Mouse (Mus musculus): ENCODE measurements around the gene Tmprss11d. TPM values are rescaled to one million over a fixed set of nuclear protein-coding genes. Genes with fewer than 3 reads are reported as not detected.
"Not testable (repeated sequence)": the region's sequence is repeated elsewhere in the genome, so short reads cannot be mapped to it uniquely, and the experiment has no call there.

The Tmprss11d gene
- not detected in 2 replicates for polyA plus RNA-seq (2015; fragmentation: Nextera tagmentation; extraction: Ambion mirVana)

DNA sequence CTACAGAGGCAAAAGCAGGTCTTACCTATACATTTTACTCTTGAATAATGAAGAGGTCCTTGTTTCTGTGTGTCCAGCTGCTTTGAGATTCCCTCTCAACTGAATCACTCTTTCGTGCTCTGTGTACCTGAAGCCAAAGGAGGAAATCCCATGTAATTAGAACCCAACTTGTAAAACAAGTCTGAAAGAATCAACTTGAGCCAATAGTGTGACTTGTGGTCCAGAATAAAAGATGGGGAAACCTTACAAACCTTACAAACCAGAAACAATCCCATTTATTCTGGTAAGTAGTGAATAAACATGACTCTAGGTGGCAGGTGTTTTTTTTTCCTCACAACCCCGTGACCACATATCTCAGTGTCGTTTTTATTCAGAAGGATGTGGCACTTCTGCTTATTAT is at the start of gene Tmprss11d:
Gene Tmprss11d, minus strand, starts transcription at position 101 of the 400 bp plus-strand sequence.
- H3K9me3 ChIP-seq, result no peaks in the 10 kb centered on the region
- H3K4me2 ChIP-seq, result no peak within 1 kb of the TSS
- H3K9ac ChIP-seq, result no peak within 1 kb of the TSS
- H3K4me1 ChIP-seq (replicated peaks), result no peaks in the 10 kb centered on the region
- H3K36me3 ChIP-seq, result no peaks in the 10 kb centered on the region
- no peak for ATAC-seq (ENCODE audit: low read depth)
- no peak within 1 kb of the TSS for H3K27ac ChIP-seq (replicated peaks)
- no peaks in the 10 kb centered on the region for H3K27me3 ChIP-seq
- 74% methylated on average over 3 of the region's 3 CpGs for WGBS
- no peak within 1 kb of the TSS for H3K4me3 ChIP-seq

DNA sequence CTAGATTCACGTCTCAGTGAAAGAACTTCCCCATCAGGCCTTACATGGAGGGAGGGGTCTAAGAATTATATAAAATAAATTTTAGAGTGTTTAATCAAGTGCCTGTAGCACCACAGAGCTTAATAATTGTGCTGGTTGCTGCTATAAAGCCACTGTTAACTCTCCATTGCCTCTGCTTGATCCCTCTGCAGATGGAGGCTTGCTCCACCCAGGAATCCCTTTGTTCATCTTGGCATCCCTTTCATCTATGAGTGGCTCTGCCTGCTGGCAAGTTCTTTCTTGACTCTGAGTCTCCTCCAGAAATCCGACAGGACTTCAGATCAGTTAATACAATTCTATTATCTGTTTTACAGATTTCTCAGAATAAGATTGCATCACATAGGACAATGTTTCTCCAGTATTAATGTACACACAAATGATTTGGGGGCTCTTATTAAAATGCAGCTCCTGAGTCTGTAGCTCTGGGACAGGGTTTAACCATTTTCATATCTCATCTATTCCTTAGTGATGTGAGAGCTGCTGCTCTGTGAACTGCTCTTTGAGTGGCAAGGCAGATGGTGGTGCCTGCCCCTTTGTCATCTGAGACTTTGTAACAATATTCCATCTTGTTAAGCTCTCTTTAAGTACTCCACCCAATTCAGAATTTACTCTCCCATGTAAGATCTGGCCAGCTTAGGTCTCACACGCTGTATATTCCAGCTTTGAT is 48.3 kb upstream of the Tmprss11d start:
- Histone ChIP-seq H3K27me3 (no peaks in the 10 kb centered on the region), H3K9ac (no peak overlapping the region), H3K9me3 (no peaks in the 10 kb centered on the region), H3K4me1 (replicated peaks) (no peaks in the 10 kb centered on the region), H3K27ac (replicated peaks) (no peak overlapping the region), H3K36me3 (no peaks in the 10 kb centered on the region), H3K4me3 (no peak overlapping the region), H3K4me2 (no peak overlapping the region)
- no peak for ATAC-seq (ENCODE audit: low read depth)
- 48% methylated on average over 3 of the region's 3 CpGs for WGBS

DNA sequence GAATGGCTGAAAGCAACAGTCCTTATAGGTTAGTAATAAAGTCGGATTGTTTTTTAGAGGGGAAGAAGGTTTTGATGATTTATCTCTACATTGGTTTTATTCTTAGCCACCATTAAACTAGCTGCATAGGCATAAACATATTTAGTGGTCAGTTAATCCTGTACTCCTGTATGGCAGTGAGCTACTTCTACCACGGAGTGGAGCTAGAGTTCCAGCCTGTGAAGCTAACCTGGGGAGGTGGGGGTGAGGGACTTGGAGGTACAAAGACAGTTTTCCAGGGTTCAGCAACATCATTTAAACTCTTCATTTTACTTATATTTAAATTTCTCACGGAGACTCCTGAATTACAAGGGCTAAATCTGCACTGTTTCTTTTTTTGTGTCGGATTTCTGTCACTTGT is 46.3 kb upstream of the Tmprss11d start:
- no peak overlapping the region for H3K4me3 ChIP-seq
- H3K27ac ChIP-seq (replicated peaks), result no peak overlapping the region
- no peaks in the 10 kb centered on the region for H3K36me3 ChIP-seq
- no peaks in the 10 kb centered on the region for H3K27me3 ChIP-seq
- no peaks in the 10 kb centered on the region for H3K9me3 ChIP-seq
- H3K4me1 ChIP-seq (replicated peaks), result no peaks in the 10 kb centered on the region
- H3K9ac ChIP-seq, result no peak overlapping the region
- ATAC-seq (ENCODE audit: low read depth), result no peak
- no peak overlapping the region for H3K4me2 ChIP-seq
- 19% methylated on average over 4 of the region's 4 CpGs for WGBS

DNA sequence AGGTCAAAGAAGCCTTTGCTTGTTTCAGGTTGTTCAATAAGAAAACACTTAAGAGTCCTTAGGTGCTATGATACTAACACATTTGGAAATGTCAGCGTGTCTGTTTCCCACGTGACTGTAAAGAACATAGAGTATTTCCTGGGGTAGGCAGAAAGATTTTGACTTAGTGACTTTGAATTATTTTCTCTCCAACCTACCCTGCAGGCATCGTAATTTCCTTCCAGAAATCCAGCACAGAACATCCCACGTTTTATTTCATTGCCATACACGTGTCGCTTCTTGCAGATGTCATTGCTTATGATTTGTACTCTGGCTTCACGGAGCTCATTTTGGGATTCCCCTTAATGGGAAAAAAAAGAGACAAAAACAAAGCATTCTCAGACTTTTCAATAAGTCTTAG is 41.1 kb upstream of the Tmprss11d start:
- Histone ChIP-seq H3K9me3 (no peaks in the 10 kb centered on the region), H3K9ac (no peak overlapping the region), H3K4me1 (replicated peaks) (no peaks in the 10 kb centered on the region), H3K27me3 (no peaks in the 10 kb centered on the region), H3K27ac (replicated peaks) (no peak overlapping the region), H3K36me3 (no peaks in the 10 kb centered on the region), H3K4me3 (no peak overlapping the region), H3K4me2 (no peak overlapping the region)
- 70% methylated on average over 7 of the region's 7 CpGs for WGBS
- no peak for ATAC-seq (ENCODE audit: low read depth)

DNA sequence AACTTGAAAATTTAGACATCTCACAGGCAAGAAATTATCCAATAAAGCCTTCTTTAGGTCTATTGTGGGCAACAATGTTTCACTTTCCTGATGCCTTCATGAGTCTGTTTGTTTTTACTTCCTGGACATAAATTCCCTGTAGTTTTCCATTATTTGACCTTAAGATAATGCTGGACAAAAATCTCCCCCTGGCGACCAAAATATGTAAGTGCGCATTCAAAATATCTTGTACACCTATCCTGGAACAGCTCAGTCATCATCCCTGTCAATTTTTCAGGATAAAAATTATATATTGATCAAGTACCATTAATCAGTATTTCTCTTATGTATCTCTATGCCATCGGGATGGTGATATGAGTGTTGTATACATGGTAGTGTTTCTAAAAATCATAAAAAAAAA is 37.6 kb upstream of the Tmprss11d start:
- Histone ChIP-seq H3K4me1 (replicated peaks) (no peaks in the 10 kb centered on the region), H3K27me3 (no peaks in the 10 kb centered on the region), H3K9me3 (no peaks in the 10 kb centered on the region), H3K9ac (no peak overlapping the region), H3K4me3 (no peak overlapping the region), H3K36me3 (no peaks in the 10 kb centered on the region), H3K4me2 (no peak overlapping the region), H3K27ac (replicated peaks) (no peak overlapping the region)
- 39% methylated on average over 3 of the region's 3 CpGs for WGBS
- no peak for ATAC-seq (ENCODE audit: low read depth)

DNA sequence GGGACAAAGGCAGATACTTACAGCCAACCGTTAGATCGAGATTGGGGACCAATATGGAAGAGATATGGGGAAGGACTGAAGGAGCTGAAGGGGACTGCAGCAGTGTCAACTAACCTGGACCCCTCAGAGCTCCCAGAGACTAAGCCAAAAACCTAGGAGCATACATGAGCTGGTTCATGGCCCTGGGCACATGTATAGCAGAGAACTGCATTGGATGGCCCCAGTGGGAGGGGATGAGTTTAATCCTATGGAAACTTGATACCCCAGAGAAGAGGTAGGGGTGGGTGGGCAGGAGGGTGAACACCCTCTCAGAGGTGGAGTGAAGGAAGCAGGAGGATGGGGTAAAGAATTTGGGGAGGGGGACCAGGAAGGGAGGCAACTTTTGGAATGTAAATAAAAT is 34.7 kb upstream of the Tmprss11d start:
- Histone ChIP-seq H3K4me1 (replicated peaks) (no peaks in the 10 kb centered on the region), H3K36me3 (no peaks in the 10 kb centered on the region), H3K9me3 (no peaks in the 10 kb centered on the region), H3K27ac (replicated peaks) (no peak overlapping the region), H3K27me3 (no peaks in the 10 kb centered on the region), H3K4me2 (no peak overlapping the region), H3K9ac (no peak overlapping the region), H3K4me3 (no peak overlapping the region)
- WGBS, result 76% methylated on average over 2 of the region's 2 CpGs
- ATAC-seq (ENCODE audit: low read depth), result no peak

DNA sequence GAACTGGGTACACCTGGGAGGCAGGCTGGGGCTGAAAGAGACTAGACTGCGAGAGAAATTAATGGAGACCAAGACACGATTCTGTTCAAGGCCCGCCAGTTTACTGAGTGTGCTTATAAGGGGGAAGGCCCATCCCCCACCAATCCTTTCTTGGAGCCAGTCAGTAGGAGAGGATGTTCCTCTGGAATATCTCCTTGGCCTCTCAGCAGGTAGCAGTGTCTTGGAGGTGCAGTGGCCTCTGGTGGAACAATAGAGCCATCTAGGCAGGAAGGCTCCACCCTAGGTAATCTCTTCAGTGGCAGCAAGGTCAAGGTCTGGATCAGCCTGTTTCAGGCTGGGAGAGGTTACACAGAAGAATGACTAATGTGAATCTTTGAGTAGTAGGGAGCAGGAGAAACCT is 34.0 kb upstream of the Tmprss11d start:
- no peak overlapping the region for H3K4me2 ChIP-seq
- H3K4me1 ChIP-seq (replicated peaks), result no peaks in the 10 kb centered on the region
- H3K9me3 ChIP-seq, result no peaks in the 10 kb centered on the region
- ATAC-seq (ENCODE audit: low read depth), result no peak
- no peak overlapping the region for H3K9ac ChIP-seq
- H3K4me3 ChIP-seq, result no peak overlapping the region
- H3K36me3 ChIP-seq, result no peaks in the 10 kb centered on the region
- no peaks in the 10 kb centered on the region for H3K27me3 ChIP-seq
- H3K27ac ChIP-seq (replicated peaks), result no peak overlapping the region
- WGBS, result 78% methylated on average over 3 of the region's 3 CpGs

DNA sequence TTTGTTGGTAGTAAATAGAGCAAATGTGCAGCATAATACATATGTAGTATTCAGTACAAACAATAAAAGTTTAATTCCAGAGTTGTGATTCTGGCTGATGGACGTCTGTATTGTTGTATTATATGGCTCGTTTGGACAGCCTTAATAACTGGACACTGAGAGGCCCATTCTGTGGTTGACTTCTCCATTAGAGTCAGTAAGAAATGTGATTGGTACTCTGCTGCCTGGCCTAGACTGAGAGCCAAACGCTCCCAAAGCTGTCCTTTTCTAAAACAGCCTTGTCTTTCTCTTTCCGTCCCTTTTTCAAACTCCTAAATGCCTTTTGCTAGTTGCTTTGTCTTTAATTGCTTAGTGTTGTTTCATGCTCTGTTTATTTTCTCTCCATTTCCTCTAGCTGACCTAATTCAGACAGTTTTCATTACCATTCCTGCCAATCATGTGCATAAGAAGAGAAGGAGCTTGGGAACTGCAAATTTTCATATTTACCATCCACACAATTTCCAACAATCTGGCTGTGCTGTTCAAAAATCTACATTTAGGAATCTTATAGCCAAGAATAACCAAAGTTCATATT is 13.7 kb downstream of the Tmprss11d start:
- no peaks in the 10 kb centered on the region for H3K4me1 ChIP-seq (replicated peaks)
- H3K4me3 ChIP-seq, result no peak overlapping the region
- H3K4me2 ChIP-seq, result no peak overlapping the region
- no peaks in the 10 kb centered on the region for H3K9me3 ChIP-seq
- no peak overlapping the region for H3K27ac ChIP-seq (replicated peaks)
- H3K36me3 ChIP-seq, result no peaks in the 10 kb centered on the region
- WGBS, result 67% methylated on average over 4 of the region's 4 CpGs
- no peak overlapping the region for H3K9ac ChIP-seq
- H3K27me3 ChIP-seq, result no peaks in the 10 kb centered on the region
- ATAC-seq (ENCODE audit: low read depth), result no peak

DNA sequence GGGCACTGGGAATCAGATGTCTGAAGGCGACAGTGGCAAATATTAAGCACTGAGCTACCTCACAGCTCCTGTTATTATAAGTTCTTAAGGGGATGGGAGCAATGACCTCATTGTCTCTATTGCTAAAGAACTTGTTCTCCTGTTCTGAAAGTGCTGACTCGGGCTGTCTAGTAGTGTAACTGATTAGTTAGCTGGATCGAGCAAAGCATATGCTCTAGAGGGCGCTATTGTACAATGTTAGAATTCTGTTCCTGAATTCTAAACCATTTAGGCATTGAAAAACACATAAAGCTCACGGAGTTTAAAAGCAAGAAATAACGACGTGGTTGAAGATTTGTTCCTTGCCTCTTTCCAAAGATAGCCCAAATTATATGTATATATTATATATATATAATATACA is 20.3 kb downstream of the Tmprss11d start:
- Histone ChIP-seq H3K27me3 (no peaks in the 10 kb centered on the region), H3K4me1 (replicated peaks) (no peaks in the 10 kb centered on the region), H3K27ac (replicated peaks) (no peak overlapping the region), H3K9ac (no peak overlapping the region), H3K36me3 (no peaks in the 10 kb centered on the region), H3K4me3 (no peak overlapping the region), H3K9me3 (no peaks in the 10 kb centered on the region), H3K4me2 (no peak overlapping the region)
- no peak for ATAC-seq (ENCODE audit: low read depth)
- 25% methylated on average over 7 of the region's 7 CpGs for WGBS

DNA sequence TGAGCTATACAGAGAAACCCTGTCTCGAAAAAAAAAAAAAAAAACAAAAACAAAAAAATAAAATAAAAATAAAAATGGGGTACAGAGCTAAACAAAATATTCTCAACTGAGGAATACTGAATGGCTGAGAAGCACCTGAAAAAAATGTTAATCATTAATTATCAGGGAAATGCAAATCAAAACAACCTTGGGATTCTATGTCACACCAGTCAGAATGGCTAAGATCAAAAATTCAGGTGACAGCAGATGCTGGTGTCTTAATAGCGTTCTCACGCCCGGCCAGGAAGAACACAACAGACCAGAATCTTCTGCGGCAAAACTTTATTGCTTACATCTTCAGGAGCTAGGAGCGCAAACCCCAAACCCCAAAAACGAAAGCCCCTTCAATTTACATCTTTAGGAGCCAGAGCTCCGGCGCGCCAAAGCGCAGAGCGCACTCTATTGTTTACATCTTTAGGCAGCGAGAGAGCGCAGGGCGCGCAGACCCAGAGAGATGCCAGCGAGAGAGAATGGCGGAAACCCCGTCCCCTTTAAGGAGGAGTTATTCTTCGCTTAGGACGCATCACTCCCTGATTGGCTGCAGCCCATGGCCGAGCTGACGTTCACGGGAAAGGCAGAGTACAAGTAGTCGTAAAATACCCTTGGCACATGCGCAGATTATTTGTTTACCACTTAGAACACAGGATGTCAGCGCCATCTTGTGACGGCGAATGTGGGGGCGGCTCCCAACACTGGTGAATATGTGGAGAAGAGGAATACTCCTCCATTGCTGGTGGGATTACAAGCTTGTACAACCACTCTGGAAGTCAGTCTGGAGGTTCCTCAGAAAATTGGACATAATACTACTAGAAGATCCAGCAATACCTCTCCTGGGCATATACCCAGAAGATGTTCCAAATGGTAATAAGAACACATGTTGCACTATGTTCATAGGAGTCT is 54.9 kb downstream of the Tmprss11d start:
- H3K9me3 ChIP-seq; H3K27ac ChIP-seq (replicated peaks); H3K36me3 ChIP-seq; H3K4me1 ChIP-seq (replicated peaks); H3K27me3 ChIP-seq: not testable (repeated sequence)
- 56% methylated on average over 28 of the region's 30 CpGs for WGBS
- Histone ChIP-seq H3K9ac (peak overlapping the region; percentile 59), H3K4me3 (peak overlapping the region; percentile 40), H3K4me2 (peak overlapping the region; percentile 45)
- peak; percentile 81 for ATAC-seq (ENCODE audit: low read depth)

DNA sequence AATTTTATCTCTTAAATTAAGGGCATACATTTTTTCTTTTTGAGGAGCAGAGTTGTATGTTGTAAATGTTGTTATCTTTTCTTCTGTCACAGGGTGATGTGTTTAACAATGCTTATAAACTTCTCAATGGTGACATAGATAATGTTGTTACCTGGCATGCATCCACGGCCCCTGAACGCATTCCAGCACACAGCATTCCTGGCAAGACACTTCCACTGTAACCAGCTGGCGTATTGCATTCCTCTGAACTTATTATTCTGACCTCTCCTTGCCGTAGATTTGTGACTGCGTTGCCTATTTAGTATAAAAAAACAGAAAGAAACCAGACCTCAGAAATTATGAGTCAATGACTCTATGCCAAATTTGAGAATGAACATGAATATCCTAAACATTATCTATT is 67.1 kb downstream of the Tmprss11d start:
- H3K4me3 ChIP-seq, result no peak overlapping the region
- WGBS, result 92% methylated on average over 5 of the region's 5 CpGs
- no peak for ATAC-seq (ENCODE audit: low read depth)
- H3K9ac ChIP-seq, result no peak overlapping the region
- no peaks in the 10 kb centered on the region for H3K27me3 ChIP-seq
- H3K9me3 ChIP-seq, result no peaks in the 10 kb centered on the region
- H3K4me1 ChIP-seq (replicated peaks), result no peaks in the 10 kb centered on the region
- H3K36me3 ChIP-seq, result no peaks in the 10 kb centered on the region
- H3K4me2 ChIP-seq, result no peak overlapping the region
- H3K27ac ChIP-seq (replicated peaks), result no peak overlapping the region

DNA sequence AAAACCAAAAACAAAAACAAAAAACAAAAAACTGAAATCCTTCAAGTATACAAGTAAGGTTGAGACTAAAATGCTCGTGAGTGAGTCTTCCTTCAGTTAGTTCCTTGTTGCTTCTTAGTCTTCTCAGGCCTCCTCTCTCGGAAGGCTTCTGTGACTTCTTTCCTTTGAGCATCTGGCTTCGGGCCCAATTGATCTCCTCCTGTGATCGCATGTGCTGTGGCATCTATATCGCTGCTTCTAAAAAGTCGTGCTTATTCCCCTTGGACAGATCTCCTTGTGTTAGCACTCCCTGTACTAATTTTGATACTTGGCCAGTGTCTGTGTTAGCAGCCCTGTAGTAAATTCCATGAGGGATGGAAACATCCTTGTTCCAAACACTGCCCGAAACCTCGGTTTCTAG is 69.3 kb downstream of the Tmprss11d start:
- Histone ChIP-seq H3K4me1 (replicated peaks) (no peaks in the 10 kb centered on the region), H3K9me3 (no peaks in the 10 kb centered on the region), H3K27me3 (no peaks in the 10 kb centered on the region), H3K4me3 (no peak overlapping the region), H3K9ac (no peak overlapping the region), H3K4me2 (no peak overlapping the region), H3K36me3 (no peaks in the 10 kb centered on the region), H3K27ac (replicated peaks) (no peak overlapping the region)
- WGBS, result 89% methylated on average over 8 of the region's 8 CpGs
- no peak for ATAC-seq (ENCODE audit: low read depth)
